Mouse (Mus musculus) urinary bladder, postnatal 10 days (tissue): ENCODE measurements around the gene Kcnd1.
A peak's percentile ranks its signal among the peaks of the same experiment; 100 is the strongest.
"Not testable (repeated sequence)": the region's sequence is repeated elsewhere in the genome, so short reads cannot be mapped to it uniquely, and the experiment has no call there.

Experiments
- DNase-seq: peaks from one replicate; pipeline ENCODE4 v3.0.0; 2022; ENCODE audit warnings: low spot score

The Kcnd1 gene

DNA sequence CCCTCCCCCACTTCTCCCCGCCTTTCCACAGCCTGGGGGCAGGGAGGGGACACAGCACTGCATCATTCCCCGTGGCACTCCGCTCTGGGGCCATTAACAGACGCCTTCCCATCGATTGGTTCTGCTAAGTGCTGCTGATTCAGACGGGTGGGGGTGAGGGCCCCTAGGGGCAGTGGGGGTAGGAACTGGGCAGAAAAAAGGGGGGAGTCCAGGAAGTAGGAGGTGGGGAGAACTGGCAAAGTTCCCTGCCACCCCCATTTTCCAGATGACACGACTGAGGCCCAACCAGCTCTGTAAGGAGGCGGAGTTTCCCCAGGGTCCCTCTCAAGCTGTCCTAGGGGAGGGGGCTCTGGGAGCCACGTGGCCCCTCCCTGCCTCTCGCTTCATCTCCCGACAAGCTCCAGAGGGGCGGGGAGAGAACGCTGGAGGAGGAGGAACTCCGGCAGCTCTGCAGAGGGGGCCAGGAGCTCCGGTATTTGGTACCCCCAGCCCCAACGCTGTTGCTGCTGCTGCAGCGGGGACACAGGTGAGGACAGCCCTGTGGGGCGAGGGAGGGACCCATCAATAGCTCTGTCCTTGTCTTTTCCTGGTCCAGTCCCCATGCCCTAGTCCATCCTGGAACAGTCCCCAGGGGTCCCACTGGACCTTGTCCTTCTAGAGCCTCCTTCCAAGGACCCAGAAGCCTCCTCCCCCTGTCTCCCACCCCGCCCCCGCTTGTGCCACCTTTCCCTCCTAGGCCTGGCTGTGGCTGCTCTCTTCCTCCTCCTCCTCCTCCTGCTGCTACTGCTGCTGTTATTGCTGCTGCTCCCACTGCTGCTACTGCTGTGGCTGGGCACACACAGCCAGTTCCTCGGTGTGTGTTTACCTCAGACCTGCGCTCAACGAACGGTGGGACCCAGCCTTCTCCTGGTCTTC lies at the start of gene Kcnd1:
Gene Kcnd1 (plus strand): TSS at position 425 of the 915 bp plus-strand sequence.
- DNase-seq: no peak

DNA sequence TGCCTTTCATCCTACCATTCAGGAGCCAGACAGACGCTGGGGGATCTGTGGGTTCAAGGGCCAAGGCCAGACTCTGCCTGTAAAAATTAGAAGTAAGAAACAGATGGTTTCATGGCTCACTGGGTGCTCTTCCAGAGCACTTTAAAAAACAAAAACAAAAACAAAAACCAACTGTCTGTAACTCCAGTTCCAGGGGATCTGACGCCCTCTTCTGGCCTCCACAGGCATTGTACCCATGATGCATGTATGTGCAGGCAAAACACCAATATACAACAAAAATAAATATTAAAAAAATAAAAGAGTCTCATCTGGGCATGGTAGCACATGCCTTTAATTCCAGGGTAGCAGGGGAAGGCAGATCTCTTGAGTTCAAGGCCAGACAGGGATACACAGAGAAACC lies 49.3 kb upstream of the Kcnd1 start:
- DNase-seq: no peak

DNA sequence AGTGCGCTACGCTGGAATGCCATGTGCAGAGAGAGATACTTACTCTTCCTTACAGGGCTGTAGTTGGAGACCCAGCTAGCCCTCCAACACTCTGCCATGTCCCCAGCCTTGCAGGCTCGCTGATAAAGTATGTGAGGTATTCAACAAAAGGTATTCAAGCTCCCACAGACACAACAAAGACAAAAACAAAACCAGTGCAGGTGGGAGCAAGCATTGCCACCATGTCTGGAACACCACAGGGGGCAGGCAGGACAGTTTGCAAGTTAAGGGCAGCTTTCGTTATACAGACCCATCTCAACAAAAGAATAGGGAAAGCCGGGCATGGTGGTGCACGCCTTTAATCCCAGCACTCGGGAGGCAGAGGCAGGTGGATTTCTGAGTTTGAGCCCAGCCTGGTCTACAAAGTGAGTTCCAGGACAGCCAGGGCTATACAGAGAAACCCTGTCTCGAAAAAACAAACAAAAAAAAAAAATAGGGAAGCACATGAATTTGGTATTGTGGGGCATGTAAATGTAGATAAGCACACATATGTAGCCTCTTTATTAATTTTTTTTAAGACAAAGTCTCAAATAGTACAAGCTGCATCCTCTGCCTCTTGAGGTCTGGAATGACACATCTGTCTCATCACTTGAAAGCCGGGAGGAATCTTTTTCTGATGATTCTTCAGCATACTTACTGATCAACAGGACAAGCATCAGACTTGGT lies 46.4 kb upstream of the Kcnd1 start:
- DNase-seq: no peak

DNA sequence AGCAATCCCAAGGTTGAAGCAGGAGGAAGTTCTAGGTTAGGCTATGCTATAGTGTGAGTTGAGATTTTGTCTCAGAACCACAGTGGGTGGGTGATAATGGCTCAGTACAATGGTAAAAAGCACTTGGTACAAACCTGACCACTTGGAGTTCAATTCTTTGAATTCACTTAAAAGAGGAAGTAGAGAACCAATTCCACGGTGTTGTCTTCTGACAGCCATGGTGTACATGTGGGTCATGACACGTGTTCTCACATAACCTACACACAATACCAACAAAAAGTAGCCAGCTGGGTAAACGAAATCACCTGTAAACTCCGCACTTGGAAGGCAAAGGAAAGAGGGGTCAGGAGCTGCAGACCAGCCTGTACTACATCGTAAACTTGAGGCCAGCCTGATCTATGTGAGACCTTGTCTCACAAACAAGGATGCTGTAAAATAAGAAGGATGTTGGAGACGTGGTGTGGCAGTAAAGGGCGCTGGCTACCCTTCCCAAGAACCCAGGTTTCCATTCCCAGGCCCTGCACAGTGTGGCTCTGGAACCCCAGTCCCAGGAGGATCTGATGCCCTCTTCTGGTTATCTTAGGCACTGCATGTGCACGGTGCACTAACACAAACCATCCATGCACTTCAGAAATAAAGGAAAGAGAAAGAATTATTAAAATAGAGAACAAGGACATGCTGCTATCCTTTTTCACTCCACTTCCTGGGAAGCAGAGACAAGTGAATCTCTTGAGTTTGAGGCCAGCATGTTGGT lies 45.6 kb upstream of the Kcnd1 start:
- no peak for DNase-seq

DNA sequence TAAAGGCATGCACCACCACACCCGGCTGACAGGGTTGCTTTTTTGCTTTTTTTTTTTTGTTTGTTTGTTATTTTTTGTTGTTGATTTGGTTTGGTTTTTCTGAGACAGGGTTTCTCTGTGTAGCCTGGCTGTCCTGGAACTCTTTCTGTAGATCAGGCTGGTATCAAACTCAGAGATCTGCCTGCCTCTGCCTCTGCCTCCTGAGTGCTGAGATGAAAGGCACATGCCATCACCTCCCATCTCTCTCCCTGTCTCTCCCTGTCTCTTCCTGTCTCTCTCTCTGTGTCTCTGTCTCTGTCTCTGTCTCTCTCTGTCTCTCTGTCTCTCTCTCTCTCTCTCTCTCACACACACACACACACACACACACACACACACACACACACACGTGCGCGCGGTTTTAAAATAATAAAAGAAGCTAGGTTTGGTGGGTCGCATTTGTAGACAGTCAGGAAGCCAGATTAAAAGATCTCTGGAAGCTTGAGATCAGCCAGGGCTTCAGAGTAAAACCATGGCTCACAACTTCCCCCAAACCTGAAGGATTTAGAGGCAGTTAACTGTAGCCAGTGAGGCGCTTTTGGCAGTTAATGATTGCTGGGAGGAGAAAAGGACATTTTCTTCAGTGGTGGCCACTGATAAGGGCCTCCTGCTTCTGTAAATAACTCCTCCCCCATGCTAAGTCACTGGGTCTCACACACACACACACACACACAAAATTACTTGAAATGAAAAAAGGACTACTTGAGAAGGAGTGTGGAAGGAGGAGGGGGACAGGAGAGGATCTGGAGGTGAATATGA lies 43.4 kb upstream of the Kcnd1 start:
- DNase-seq: no peak

DNA sequence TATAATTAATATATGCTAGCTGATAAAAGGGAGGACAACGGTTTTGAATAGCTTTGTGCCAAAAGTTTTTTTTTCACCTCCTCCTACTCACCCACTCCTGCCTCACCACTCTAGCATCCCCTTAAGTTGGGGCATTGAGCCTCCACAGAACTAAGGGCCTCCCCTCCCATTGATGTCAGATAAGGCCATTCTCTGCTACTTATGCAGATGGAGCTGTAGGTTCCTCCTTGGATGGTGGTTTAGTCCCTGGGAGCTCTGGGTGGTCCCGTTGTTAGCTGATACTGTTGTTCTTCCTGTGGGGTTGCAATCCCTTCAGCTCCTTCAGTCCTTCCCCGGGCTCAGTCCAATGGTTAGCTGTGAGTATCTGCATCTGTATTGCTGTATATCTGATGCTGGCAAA lies 42.8 kb upstream of the Kcnd1 start:
- no peak for DNase-seq

DNA sequence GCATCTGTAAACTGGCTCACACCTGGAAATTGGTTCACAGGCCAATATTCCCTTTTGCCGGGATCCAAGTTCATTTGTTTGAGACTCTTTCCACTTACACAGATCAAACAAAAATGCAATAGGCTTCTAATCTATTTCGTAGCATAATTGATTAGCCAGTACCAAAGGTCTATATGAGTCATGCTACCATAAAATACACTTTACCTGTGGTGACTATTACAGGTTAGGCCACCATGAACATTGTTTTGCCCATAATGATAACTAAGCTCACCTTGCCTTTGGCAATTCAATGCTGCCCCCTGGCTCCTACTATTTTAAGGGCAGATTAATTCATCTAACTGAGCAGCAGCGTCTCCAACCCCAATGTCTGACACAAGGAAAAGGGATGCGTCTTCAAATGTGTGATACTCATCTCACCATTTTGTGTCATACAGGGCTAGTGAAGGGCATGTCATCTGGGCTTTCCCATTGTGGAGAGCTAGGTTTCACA lies 39.4 kb upstream of the Kcnd1 start:
- DNase-seq: no peak

DNA sequence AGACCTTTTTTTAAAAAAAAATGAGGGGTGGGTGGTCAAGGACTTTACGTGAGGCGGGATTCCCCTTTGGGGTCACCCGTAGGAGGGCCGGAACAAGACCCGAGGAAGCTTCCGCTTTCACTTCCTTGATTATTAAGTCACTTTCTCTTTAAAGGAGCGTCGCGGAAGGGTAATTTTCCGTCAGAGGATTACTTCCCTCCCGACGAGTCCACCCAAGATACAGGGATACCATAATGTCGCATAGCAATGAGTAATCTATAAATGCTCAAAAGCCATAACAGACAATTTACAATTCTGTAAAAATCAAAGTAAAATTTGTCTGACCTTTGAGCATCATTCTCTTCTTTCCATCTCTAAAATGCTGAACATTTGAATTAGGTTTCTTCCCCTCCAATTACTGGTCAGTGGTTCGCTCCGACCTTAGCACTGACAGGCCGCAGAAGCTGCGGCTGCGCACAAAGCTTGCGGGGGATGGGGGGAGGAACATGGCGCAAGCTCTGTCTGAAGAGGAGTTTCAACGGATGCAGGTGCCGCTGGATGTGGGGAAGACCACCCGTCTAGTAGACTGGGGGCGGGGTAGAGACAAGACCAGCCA lies 32.5 kb upstream of the Kcnd1 start, which contains the start of gene Gripap1:
Gene Gripap1 (plus strand): TSS at position 224 of the 595 bp plus-strand sequence.
- no peak for DNase-seq

DNA sequence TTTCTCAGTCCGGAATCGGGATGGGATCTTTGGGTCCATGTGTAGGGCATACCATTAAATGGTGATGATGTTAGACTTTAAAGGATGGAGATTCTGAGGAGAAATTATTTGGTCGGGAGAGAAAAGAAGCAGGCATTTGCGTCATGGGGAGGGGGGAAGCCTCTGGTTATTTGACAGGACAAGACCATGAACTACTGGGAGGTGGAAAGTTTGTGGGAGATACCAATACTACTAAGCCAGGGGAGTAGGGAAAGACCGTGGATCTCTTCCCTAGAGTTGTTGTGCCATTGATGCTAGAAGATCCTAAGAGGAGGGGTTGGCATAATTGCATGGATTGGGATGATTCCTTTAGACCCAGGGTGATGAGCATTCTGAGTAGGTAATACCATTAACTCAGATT lies 31.8 kb upstream of the Kcnd1 start:
- DNase-seq: no peak

DNA sequence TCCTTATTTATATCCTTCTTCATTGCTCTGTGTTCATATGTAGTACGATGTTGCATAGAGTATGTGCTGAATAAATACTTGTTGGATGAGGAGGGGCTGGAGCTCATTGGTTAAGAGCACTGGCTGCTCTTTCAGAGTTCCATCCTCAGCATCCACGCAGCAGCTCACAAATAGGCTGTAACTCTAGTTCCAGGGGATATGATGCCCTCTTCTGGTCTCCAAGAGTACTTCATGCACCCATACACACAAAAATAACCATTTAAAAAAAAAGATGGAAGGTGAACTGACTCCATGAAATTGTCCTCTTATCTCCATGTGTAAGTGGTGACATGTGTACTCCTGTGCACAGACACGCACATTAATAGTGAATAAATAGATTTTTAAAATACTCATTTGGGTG lies 28.7 kb upstream of the Kcnd1 start:
- no peak for DNase-seq

DNA sequence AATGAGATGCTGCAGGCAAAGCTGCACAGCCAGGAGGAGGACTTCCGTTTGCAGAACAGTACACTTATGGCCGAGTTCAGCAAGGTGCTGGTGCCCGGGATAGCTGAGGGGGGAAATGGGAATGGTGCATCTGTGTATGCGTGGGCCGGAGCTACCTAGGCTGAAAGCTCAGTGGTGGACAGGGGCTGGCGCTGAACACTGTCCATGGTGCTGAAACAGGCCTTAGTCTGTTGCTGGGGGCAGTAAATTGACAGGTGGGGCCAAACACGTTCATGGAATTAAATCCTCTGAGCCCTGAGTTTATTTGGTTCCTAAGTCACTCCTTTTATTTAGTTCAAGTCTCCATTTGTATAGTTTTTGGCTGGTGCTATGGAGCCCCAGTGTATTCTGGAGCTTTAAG lies 27.1 kb upstream of the Kcnd1 start:
- DNase-seq: no peak

DNA sequence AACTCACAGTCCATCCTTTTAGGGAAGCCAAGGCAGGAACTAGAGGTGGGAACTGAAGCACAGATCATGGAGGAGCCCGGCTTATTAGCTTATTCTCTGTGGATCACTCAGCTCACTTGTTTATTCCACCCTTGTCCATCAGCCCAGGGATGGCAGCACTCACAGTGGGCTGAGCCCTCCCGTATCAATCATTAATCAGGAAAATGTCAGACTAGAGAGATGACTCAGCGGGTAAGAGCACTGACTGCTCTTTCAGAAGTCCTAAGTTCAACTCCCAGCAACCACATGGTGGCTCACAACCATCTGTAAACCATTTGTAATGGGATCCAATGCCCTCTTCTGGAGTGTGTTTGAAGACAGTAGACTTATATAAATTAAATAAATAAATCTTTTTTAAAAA lies 24.8 kb upstream of the Kcnd1 start:
- no peak for DNase-seq

DNA sequence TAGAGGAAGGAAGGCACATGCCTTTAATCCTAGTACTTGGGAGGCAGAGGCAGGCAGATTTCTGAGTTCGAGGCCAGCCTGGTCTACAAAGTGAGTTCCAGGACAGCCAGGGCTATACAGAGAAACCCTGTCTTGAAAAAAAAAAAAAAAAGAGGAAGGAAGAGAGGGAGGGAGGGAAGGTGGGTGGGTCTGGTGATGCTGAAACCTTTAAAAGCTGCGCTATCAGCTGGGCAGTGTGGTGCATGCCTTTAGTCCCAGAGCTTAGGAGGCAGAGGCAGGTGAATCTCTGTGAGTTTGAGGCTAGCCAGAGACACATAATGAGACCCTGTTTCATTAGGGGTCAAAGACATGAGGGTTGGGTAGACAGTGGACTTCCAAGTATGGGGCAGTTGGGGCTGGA lies 19.9 kb upstream of the Kcnd1 start:
- DNase-seq: not testable (repeated sequence)

DNA sequence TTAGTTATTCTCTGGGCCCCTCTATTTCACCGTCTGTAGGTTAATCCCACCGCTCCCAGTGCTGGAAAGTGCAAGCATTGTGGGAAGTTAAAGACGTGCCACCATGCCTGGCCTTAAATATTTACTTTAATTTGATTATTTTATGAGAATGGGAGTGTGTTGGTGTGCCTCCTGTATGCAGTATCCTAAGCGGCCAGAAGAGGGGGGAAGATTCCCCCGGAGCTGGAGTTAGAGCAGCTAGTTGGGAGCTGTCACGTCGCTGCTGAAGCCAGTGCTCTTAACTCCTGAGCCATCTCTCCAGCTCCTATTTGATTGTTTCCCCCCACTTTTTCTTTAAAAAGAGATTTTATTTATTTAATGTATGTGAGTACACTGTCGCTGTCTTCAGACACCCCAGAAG lies 7.1 kb upstream of the Kcnd1 start:
- DNase-seq: not testable (repeated sequence)

DNA sequence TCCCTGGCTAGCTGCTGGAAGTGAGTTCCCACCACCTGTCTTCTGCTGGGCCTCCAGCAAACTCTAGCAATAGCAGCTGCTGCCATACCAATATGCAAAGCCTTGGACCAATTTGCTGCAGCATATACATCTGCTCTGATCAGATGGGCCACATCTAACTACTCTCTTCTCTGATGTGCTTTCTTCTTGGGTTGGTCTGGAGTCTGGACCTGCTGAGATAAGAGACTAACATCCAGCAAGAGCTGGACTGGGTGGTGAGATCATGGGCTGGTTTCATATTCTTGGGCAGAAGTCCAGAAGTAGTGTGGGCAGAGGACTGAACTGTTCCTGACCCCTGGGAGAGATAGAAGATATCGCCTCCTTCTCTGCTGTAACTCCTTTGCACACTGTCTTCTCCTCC lies 15.1 kb downstream of the Kcnd1 start:
- DNase-seq: no peak

DNA sequence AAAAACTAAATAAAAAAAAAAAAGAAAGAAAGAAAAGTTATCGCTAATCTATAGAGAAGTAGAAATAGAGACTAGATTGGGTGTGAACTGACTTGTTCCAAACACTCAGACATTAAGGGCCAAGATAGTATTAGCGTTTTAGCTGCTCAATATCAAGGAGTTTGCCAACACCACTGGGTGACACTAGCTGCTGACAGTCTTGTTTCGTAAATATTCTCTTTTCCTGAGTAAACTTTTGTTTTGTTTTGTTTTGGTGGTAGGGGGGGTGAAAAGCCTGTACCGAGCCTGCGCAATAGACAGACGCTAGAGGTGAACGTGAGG lies 18.7 kb downstream of the Kcnd1 start:
- DNase-seq: no peak

DNA sequence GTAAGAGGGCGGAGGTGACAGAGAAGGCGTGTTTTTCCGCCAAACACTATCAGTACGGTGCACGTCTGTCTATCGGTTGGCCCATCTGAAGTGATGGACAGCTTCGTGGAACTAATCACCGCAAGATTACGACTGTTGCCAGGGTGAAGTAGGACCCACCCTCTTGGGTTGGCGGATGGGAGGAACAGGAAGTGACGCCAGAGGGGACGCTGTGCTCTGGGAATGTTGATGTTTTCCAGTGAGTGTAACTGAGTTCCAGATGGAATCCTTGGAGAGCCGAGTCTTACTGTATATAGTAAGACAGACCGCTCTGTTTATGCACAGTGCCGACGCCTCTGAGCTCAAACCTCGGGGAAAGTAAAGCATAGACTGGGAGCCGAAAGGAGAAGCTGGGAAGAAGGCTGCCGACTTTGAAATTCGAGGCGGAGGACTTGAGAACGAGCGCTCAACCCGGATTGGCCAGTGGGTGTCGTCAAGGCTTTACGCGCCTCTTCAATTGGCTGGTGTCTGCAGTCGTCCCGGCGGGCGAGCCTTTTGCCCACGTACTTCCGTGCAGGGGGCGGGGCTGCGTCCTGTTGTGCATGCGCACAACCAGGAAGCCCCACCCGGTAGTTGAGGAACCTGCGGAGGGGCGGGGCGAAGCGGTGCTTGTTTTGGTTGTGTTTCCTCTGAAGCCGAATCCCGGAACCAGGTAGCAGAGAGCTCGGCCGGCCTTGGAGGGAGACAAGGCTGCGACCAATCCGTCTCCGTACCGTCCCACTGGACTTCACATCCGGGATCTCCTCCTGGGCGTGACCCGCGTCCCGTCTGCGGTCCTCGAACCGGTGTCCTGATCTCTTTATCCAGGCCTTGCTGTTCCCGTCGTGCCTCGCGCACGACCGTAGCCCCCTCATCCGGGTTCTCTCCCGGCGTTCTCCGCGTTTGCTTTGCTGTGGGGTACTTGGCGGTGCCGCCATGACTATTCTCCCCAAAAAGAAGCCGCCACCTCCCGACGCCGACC lies 19.4 kb downstream of the Kcnd1 start, which contains the start of gene Otud5:
Gene Otud5 (plus strand): TSS at position 202 of the 1,000 bp plus-strand sequence.
- peak; percentile 76 for DNase-seq

DNA sequence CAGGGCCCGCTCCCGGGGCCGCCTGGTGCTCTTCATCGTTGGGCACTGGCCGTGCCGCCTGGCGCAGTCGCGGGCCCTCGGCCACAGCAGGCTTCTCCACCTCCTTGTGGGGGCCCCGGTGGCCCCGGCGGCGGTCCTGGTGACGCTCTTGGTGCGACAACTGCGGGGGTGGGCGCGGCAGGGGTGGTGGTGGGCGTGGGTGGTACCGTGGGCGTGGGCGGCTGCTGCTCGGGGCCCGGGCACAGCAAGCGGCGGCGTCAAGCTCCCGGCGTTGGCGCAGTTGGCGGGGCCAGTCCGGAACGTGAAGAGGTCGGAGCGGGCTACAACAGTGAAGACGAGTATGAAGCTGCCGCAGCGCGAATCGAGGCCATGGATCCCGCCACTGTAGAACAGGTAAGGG lies 20.2 kb downstream of the Kcnd1 start:
- DNase-seq: no peak

DNA sequence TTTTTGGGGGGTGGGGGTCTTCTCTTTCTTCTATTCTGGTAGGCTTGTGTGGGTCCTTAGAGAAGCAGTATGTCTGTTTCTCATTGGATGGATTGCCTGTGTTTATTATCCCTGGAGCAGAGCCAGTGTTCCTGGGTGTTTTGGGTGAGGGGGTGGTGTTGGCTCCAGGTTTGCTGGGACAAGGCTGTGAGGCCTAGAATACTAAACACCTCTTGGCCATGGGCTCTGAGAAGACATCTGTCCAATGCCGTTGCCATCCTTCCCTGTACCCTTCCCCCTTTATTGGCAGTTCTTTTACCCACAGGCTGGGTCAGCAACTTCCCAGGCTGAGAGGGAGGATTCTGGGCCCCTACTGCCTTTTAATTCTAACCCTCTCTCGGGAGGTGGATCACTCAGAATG lies 25.8 kb downstream of the Kcnd1 start:
- DNase-seq: no peak

DNA sequence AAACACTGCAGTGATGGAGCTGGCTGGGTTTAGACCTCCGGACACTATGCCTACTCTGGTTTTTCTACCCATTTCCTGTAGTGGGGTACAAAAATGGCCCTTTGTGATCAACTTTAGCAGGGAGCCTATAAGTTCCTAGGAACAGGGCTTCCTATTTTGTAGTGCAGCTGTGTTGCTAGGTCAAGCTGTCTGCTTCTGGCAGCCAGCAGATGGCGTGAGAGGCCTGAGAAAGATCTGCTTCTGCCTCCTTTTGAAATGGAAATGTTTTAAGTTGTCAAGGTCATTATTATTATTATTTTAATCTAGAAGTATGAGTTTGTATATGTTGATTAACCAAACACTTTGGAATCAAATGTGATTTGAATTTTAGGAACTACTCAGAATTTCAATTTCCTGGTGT lies 32.5 kb downstream of the Kcnd1 start:
- DNase-seq: no peak
